Mouse (Mus musculus): ENCODE results near the gene Gm20489.

Gene Gm20489

GRCm38 (mm10) chrX:101268755-101269124, at the start of gene Gm20489:
TSS of gene Gm20489 (minus strand) at chrX:101269023.
- DNase-seq (ENCODE audit: low spot score): no peak

- DNase-seq (ENCODE audit: low spot score): peak; percentile 28
Observed at GRCm38 (mm10) chrX:101313625-101314359, 45.0 kb upstream of the Gm20489 start.

- no peak for DNase-seq (ENCODE audit: low spot score)
Observed at GRCm38 (mm10) chrX:101309299-101309698, 40.5 kb upstream of the Gm20489 start.

GRCm38 (mm10) chrX:101304646-101305045, 35.8 kb upstream of the Gm20489 start:
- no peak for DNase-seq (ENCODE audit: low spot score)

GRCm38 (mm10) chrX:101301654-101302053, 32.8 kb upstream of the Gm20489 start:
- no peak for DNase-seq (ENCODE audit: low spot score)

DNA sequence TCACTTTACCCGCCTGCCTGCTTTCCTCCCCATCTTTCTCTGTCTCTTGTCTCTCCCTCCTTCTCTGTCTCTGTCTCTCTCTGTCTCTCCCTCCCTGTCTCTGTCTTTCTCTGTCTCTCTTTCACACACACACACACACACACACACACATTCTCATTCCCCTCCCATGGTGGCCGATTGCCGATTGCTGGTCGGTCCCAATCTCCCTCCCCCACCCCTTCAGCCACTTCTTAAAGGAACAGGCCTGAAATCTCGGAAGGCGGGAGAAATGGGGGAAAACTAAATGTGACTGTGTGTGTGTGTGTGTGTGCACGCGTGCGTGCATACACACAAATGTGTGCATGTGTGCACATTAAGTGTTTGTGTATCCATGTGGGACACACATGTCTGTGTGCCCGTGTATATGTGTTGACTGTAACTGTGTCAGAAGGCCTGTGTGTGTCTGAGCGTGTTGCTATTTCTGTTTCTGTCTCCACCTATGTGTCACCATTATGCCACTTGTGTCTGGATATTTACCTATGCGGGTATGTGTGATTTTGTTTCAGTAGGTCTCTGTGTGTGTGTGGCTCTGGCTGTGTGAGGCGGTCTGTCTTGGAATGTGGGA, 31.7 kb upstream of the Gm20489 start:
- peak; percentile 39 for DNase-seq (ENCODE audit: low spot score)

DNA sequence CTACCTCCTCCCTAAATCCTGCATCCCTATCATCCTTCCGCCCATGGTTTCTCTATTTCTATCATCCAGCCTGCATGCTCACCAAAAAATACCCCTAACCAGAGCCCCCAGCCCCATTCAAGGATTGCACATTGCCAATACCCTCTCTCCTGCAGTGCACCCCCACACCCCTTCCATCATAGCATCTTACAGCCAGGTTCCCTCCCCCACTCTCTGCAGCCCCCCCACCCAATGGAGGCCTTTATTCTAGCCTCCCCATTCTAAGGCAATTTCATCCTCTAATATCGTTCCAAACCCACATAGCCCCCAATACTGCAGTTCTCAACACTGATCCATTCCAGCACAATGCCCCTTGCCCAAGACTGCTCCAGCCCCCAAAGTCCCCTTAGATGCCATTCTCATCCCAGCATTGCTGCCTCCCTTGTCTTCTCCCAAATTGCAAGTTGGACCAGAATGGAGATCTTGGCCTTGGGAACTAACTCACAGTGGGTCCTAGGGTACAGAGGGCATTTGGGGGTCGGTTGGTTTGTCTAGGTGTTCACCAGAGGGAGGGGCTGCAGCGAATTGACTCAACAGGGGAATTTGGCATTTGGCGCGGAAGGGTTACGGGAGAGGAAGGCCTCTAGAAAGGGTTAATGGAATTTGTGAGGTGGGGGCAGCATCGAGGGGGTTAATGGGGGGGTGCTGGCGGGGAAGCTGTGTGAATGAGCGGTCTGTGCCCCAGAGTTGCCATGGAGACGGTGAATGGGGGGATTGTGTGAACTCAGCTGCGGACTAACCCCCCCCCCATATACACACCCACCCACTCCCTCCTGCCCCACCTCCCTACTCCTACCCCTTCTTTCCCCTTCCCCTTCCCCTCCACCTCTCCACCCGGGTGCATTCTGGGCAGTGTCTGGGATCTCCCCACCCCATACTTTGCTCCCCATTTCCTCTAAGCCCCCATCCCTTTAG, 30.9 kb upstream of the Gm20489 start:
- peak; percentile 7 for DNase-seq (ENCODE audit: low spot score)

- peak; percentile 42 for DNase-seq (ENCODE audit: low spot score)
Observed at GRCm38 (mm10) chrX:101299055-101299454, 30.2 kb upstream of the Gm20489 start, which contains the start of gene Nlgn3. TSS of gene Nlgn3 (plus strand) at chrX:101299168.

- DNase-seq (ENCODE audit: low spot score): no peak
Observed at GRCm38 (mm10) chrX:101290111-101290510, 21.3 kb upstream of the Gm20489 start.

DNA sequence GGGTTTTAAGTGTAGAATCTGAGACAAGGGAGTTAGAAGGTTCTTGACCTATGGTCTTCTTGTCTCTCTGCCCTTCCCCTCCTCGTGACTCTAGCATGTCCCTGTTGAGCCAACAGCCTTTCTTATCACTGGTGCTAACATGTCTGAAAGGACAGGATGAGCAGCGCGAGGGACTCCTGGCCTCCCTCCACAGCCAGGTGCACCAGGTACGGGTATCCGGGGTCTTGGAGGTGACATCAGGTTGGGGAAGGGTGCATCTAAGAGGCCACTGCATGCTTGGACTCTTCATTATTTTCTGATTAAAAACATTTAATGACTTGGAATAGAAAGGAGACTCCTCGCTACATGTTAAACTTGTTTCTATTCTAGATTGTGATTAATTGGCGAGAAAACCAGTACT, 20.2 kb upstream of the Gm20489 start:
- no peak for DNase-seq (ENCODE audit: low spot score)

- no peak for DNase-seq (ENCODE audit: low spot score)
Observed at GRCm38 (mm10) chrX:101288432-101288831, 19.6 kb upstream of the Gm20489 start.

DNA sequence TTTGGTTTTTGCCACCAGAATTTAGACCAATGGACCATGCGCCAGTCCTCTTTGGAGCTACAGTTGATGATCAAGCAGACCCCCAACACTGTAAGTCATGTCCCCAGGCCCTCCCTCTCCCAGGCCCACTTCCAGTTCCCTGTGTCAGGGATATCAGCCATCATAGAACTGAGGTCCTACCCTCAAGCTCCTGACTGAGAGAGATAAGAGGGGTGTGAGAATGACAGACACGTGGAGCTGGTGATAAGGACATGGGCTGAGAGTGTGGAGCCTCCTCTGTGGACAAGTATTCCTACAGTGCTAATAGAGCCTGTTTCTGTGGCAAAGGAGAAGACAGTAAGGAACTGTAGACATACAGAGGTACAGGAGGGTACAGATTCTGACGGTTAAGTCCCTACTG, 18.7 kb upstream of the Gm20489 start:
- DNase-seq (ENCODE audit: low spot score): no peak

- DNase-seq (ENCODE audit: low spot score): no peak
Observed at GRCm38 (mm10) chrX:101285953-101286670, 17.3 kb upstream of the Gm20489 start.

DNA sequence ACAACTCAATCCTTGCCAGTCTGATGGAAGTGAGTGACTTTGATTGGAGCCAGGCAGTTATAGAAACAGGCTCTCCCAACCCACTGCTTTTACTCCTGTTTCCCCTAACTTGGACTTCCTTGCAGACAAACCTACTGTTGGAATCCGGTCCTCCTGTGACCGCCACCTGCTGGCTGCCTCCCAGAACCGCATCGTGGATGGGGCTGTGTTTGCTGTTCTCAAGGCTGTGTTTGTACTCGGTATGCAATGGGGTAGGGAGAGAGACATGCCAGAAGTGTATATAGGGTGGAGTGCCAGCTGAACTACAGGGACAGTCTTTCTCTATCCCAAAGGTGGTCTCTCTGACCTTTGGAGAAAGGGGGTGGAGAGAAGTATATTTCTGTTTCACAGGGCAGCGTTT, 16.7 kb upstream of the Gm20489 start:
- DNase-seq (ENCODE audit: low spot score): peak; percentile 69

GRCm38 (mm10) chrX:101282813-101283212, 14.0 kb upstream of the Gm20489 start:
- DNase-seq (ENCODE audit: low spot score): no peak

DNA sequence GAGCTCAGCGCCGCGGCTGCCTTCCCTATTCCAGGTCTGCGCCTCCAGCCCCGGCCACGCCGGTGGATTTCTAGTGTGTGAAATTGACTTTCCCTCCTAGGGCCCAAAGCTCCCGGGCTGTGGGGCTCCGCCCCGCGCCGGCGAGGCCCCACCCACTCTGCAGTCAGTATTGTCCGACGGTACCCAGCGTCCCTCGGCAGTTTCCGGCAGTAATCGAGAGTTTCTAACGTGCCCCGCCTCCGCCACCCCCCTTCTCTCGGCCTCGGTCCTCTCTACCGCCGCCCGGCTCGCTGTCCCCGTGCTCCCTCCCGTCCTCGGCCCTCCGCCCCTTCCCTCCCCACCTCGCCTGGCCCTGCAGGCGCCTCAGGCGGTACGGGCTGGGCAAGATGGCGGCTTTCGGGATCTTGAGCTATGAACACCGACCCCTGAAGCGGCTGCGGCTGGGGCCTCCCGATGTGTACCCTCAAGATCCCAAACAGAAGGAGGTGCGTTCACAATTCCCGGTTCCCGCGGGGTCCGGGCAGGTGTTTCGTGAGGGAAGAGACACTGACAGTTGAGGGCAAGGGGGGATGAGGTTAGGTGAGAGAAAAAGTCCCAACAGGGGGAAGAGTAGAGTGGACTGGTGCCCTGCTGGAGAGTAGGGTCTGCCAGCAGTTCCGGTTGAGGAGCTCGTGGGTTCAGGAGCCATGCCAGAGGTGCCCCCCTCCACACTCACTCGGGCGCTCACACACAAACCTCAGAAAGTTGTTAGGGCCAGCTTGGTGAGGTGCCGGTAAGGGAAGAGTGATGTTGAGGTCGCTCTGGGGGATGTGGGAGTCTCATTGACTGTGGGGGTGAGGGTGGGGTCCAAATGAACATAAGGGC, 5.3 kb upstream of the Gm20489 start, which contains the start of gene Med12:
Gene Med12, plus strand, starts transcription at position 156 of the 864 bp plus-strand sequence.
- DNase-seq (ENCODE audit: low spot score): peak; percentile 87

DNA sequence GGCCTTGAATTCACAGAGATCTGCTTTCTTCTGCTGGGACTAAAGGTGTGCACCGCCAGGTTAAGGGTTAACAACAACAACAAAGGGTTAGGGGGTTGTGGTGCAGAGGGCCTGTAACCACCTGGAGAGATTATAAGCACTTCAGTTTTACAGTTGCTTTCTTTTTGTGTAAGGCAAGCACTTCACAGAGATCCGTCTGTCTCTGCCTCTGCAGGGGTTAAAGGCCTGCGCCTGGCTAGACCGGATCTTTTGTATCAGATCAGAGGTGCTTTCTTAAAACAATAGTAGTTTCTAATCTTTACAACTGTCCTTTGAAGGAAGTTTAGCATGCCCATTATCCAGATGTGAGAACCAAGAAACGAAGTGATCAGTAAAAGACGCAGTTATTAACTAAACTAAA, 4.6 kb upstream of the Gm20489 start:
- no peak for DNase-seq (ENCODE audit: low spot score)

- DNase-seq (ENCODE audit: low spot score): no peak
Observed at GRCm38 (mm10) chrX:101268025-101268754, 633 bp downstream of the Gm20489 start, which contains the start of gene Il2rg. TSS of gene Il2rg (minus strand) at chrX:101268255.

DNA sequence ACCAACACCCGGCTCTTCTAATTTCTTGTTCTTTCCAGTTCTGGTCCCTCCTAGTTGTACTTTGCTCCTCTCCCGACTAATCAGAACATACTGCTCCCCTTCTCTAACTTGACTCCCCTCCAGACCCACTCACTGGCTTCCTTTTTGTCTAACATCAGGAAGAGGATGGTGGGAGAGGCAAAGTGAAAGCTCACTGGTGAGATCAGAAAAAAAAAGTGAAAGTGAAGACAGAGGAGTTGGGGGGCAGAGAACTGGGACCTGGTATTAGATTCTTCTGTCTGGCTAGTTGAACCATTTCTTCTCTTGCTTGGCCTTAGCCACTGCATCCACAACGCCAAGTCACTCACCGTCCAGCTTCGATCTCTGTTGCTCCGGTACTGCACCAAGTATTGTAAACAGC, 2.2 kb downstream of the Gm20489 start:
- no peak for DNase-seq (ENCODE audit: low spot score)

DNA sequence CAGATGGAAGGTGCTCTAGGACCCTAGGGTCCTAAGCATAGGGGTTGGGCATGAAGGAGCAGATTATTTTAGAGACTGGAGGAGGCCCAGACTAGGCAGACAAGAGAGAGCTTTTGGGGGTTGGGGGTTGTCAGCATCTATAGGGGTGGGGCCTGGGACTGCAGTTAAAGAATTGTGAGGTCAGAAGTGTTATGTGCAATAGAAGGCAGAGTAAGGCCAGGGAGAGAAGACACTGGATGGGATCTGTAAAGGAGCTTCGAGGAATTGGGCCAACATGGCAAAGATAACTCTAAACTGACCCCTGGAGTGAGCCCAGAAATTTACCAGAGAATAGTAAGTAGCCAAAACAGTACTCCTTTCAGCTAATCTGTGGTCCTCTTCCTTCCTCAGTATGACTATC, 4.9 kb downstream of the Gm20489 start, which contains the start of gene Gm614:
Gene Gm614, minus strand, starts transcription at position 101 of the 400 bp plus-strand sequence.
- no peak for DNase-seq (ENCODE audit: low spot score)
